Mouse (Mus musculus): ENCODE measurements around the gene Erbb4. TPM values are rescaled to one million over a fixed set of nuclear protein-coding genes. Genes with fewer than 3 reads are reported as not detected.

Erbb4 gene
- polyA plus RNA-seq (2012; rRNA removed), result 10.4 and 11.0 TPM in 2 replicates

DNA sequence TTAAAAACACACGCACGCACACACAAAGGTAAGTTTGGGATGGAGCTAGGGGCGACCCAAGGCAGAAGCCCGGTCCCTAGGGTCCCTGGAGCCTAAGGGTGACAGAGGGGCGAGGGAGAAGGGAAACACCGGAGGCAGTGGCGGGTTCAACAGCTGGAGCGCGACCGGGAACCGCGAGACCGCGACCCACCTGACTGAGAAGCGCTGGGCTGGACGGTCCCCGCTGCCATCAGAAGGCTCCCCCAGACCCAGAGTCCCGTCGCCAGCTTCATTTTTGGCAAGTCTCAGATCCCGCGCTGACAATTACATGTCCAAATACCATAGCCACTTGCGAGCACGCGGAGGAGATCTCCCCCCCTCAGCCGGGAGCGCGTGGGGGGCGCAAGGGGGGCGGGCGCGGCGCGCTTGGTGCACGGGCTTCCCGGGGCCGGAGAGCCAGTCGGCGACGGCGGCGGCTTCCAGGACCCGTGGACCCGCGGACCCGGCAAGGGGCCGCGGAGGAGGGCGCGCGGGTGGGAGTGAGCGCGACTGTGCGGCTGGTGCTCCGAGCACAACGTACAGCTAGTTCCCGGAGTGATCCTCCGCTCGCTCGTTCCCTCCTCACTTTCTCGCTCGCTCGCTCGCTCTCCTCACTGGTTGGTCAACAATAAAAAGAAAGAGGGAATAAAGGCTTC, at the start of gene Erbb4:
Gene Erbb4, minus strand, starts transcription at position 575 of the 674 bp plus-strand sequence.

